Mouse (Mus musculus) megakaryocyte-erythroid progenitor cell, adult 5 weeks (primary cell): ENCODE measurements around the gene Tmem183a. TPM values are rescaled to one million over a fixed set of nuclear protein-coding genes. Genes with fewer than 3 reads are reported as not detected.

Experiments
- polyA plus RNA-seq: library from polyadenylated mRNA; stranded (reverse); fragments of >175 nt; gene quantifications from 2 replicates; pipeline ENCODE4 v1.2.3, GENCODE M21; 2012

Tmem183a gene
- polyA plus RNA-seq: 32.0 and 33.3 TPM in 2 replicates

GRCm38 (mm10) chr1:134361857-134362212, at the start of gene Tmem183a:
TSS of gene Tmem183a (minus strand) at chr1:134361979.

GRCm38 (mm10) chr1:134405509-134406413, 44.0 kb upstream of the Tmem183a start, which contains the start of gene Cyb5r1:
TSS of gene Cyb5r1 (plus strand) at chr1:134405559.

GRCm38 (mm10) chr1:134385666-134386065, 23.9 kb upstream of the Tmem183a start, which contains the start of gene 4933406M09Rik:
TSS of gene 4933406M09Rik (plus strand) at chr1:134385940.

GRCm38 (mm10) chr1:134332770-134333271, 29.0 kb downstream of the Tmem183a start, which contains the start of gene Ppfia4:
TSS of gene Ppfia4 (minus strand) at chr1:134332928.

Other genes with a start within 250 kb of the Tmem183a start
- 2.9 and 3.1 TPM in 2 replicates for gene Chil1, start 179.8 kb downstream of the Tmem183a start, polyA plus RNA-seq
- 0.05 TPM in 1 of 2 replicates, not detected in the other for gene Mybph, start 168.5 kb downstream of the Tmem183a start, polyA plus RNA-seq
- not detected in 2 replicates for gene Adora1, start 126.5 kb downstream of the Tmem183a start, polyA plus RNA-seq
- gene Myog, start 72.0 kb downstream of the Tmem183a start, polyA plus RNA-seq: not detected in 2 replicates
- 18.2 and 21.7 TPM in 2 replicates for gene Ppfia4, start 29.1 kb downstream of the Tmem183a start, polyA plus RNA-seq
- gene 4933406M09Rik, start 24.0 kb upstream of the Tmem183a start, polyA plus RNA-seq: not detected in 2 replicates
- 31.6 and 34.3 TPM in 2 replicates for gene Cyb5r1, start 43.6 kb upstream of the Tmem183a start, polyA plus RNA-seq
- gene Adipor1, start 53.4 kb upstream of the Tmem183a start, polyA plus RNA-seq: 80.7 and 85.5 TPM in 2 replicates
- 2.2 and 2.7 TPM in 2 replicates for gene Klhl12, start 93.6 kb upstream of the Tmem183a start, polyA plus RNA-seq
- gene Rabif, start 132.7 kb upstream of the Tmem183a start, polyA plus RNA-seq: 6.2 and 7.7 TPM in 2 replicates
- gene Mgat4e, start 187.7 kb upstream of the Tmem183a start, polyA plus RNA-seq: not detected in 2 replicates
- gene Kdm5b, start 198.2 kb upstream of the Tmem183a start, polyA plus RNA-seq: 11.6 and 12.5 TPM in 2 replicates